Mouse (Mus musculus) heart, adult 2 months (tissue): ENCODE data around the gene Sema3f.

Experiments
- CTCF ChIP-seq: fragments of 200-600 bp; IDR thresholded peaks from 2 replicates; pipeline ENCODE4 v1.8.1; 2022; ENCODE audit warnings: antibody characterized with exemption, mild to moderate bottlenecking, moderate library complexity
- POLR2A ChIP-seq: fragments of 200-500 bp; IDR thresholded peaks from 2 replicates; pipeline ENCODE4 v1.6.1; 2011; ENCODE audit warnings: mild to moderate bottlenecking, low read depth, low read length, control low read depth; ENCODE audit not compliant: insufficient read depth

DNA sequence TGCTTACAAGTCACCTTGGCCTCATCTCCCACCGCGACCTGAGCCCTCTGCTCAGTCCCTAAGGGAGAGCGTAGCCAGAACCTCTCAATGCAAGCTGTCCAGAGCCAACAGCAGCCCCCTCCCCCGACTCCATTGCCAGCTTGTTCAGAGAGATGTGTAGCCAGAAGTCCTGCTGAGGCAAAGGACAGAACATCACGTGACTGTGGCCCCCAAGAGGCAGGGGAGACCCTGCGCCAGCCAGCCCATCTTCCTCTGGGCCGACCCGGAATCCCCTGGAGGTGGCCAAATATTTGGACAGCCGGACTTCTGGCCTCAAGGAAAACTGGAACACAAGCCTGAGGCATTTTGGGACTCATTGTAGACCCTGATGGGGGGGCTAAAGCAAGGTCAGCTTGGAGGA is 46.8 kb downstream of the Sema3f start:
- TF ChIP-seq CTCF (no peak), POLR2A (no peak)
